Comparison of ENCODE assay signal across 17 mouse cellular contexts in genomic region chr6:21047924-21048323, GRCm38 (mm10).
"Had no signal": no experiment of that assay in that cellular context is flagged by ENCODE, and none has a peak within 500 bp of the region (broad histone marks: within the 10 kb centered on the region; RNA-seq: fewer than 3 reads in every experiment).

No protein-coding gene starts in this region.

- H3K9me3 ChIP-seq: liver, embryonic 13.5 days had no signal

- DNase-seq: kidney, postnatal 10 days; kidney, postnatal 36 days; layer of hippocampus, postnatal 36 days; liver, embryonic 13.5 days; lung, adult 2 months; lung, postnatal 14 days; lung, postnatal 4 days; midbrain, embryonic 14.5 days; right cerebral cortex, adult 18-20 months; right cerebral cortex, postnatal 14 days; right cerebral cortex, postnatal 4 days; thymus, adult 2 months; thymus, postnatal 14 days; thymus, postnatal 4 days had no signal

- H3K36me3 ChIP-seq: liver, embryonic 13.5 days had no signal

- H3K9ac ChIP-seq: liver, embryonic 13.5 days had no signal

- H3K27me3 ChIP-seq: liver, embryonic 13.5 days had no signal

- H3K4me3 ChIP-seq: left cerebral cortex, adult 2 months; liver, embryonic 13.5 days had no signal

- H3K27ac ChIP-seq: left cerebral cortex, adult 2 months; liver, embryonic 13.5 days; stomach, postnatal 0 days had no signal

- H3K4me2 ChIP-seq: liver, embryonic 13.5 days; midbrain, embryonic 11.5 days had no signal

- H3K4me1 ChIP-seq: liver, embryonic 13.5 days had no signal
